ENCODE assay signal across 12 mouse cellular contexts in the genomic region with DNA sequence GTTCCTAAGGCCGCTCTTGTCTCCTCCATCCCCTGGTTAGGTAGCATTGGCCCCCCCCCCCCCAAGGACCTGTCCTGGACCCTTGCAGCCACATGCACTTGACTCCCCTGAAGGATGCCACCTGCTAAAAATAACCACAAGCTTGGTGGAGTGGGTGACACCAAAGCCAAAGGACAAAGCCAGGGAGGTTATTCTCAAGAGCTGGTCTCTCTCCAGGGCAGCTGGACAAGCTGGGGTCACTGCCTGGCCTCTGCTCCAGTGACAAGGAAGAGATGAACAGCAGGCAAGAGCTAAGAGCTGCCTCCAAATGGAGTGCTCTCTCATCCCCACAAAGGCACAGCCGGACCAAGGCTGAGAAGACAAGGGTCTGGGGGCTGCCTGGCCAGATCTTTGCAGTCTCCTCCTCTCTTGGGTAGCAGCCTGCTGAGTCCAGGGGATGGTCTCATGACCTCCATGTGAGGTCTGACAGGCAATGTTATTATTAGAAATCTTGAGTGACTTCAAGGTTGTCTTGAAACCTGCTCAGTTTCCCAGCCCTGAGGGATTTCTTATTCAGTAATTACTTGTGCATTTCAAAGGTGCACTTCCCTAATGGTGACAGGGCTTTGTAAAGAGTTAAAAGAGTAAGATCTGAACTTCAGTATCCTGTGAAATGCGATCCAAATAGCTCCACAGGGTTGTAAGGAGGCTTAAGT. TPM values are rescaled to one million over a fixed set of nuclear protein-coding genes. Genes with fewer than 3 reads are reported as not detected.
DNase-seq lines count a peak whose midpoint lies in the region; ATAC-seq and TF ChIP-seq lines count a peak whose summit lies in the region.
"Had no signal": no experiment of that assay in that cellular context is flagged by ENCODE, and none has a peak within 500 bp of the region (broad histone marks: within the 10 kb centered on the region; RNA-seq: fewer than 3 reads in every experiment).

No protein-coding gene starts in this region.

- no peak for TF ChIP-seq CTCF in midbrain, postnatal 0 days (IDR thresholded peaks at IDR 0.05)
- no peak for TF ChIP-seq CTCF in heart, postnatal 0 days (IDR thresholded peaks at IDR 0.05; ENCODE audit: low read depth)

- H3K4me3 ChIP-seq in forebrain, embryonic 11.5 days (ENCODE audit: low read depth, low read length): no peak overlapping the region
- no peak overlapping the region for H3K4me3 ChIP-seq in forebrain, embryonic 16.5 days (replicated peaks; ENCODE audit: low read length)
- no peak overlapping the region for H3K4me3 ChIP-seq in midbrain, embryonic 14.5 days (replicated peaks; ENCODE audit: low read depth, low read length)
- no peak overlapping the region for H3K4me3 ChIP-seq in midbrain, postnatal 0 days (ENCODE audit: low read depth, low read length)
- H3K4me3 ChIP-seq in heart, postnatal 0 days (ENCODE audit: low read depth, low read length): no peak overlapping the region
- H3K4me3 ChIP-seq: hindbrain, embryonic 12.5 days; liver, embryonic 12.5 days; megakaryocyte, embryonic 14.5 days had no signal

- peak; percentile 45 for DNase-seq in forebrain, embryonic 11.5 days (ENCODE audit: low spot score)
- peak; percentile 11 for DNase-seq in midbrain, embryonic 14.5 days
- no peak for DNase-seq in midbrain, postnatal 0 days (ENCODE audit: low spot score)
- no peak for DNase-seq in heart, postnatal 0 days (ENCODE audit: low spot score)
- no peak for DNase-seq in adipocyte (ENCODE audit: low spot score)
- no peak for DNase-seq in embryo, embryonic 9.5 days (ENCODE audit: extremely low spot score)
- no peak for DNase-seq in right cerebral cortex, postnatal 10 days (ENCODE audit: low spot score in 2 of 2)

- TF ChIP-seq EP300 in heart, postnatal 0 days (IDR thresholded peaks at IDR 0.05; ENCODE audit: low read depth): no peak

- no peak for ATAC-seq in forebrain, embryonic 11.5 days (replicated peaks; ENCODE audit: low FRiP score)
- no peak for ATAC-seq in forebrain, embryonic 16.5 days
- no peak for ATAC-seq in midbrain, embryonic 14.5 days (ENCODE audit: low FRiP score, low TSS enrichment)
- ATAC-seq in midbrain, postnatal 0 days (ENCODE audit: low FRiP score): no peak
- ATAC-seq in heart, postnatal 0 days (ENCODE audit: insufficient read depth, low read depth): peak; percentile 24; the same call in 1 of the 2 replicates
- ATAC-seq: liver, embryonic 12.5 days had no signal

- H3K9me3 ChIP-seq in forebrain, embryonic 11.5 days (ENCODE audit: control insufficient read depth, low read length): no peaks in the 10 kb centered on the region
- no peaks in the 10 kb centered on the region for H3K9me3 ChIP-seq in forebrain, embryonic 16.5 days (ENCODE audit: control insufficient read depth, low read length)
- no peaks in the 10 kb centered on the region for H3K9me3 ChIP-seq in midbrain, embryonic 14.5 days (ENCODE audit: control insufficient read depth, low read length)
- no peaks in the 10 kb centered on the region for H3K9me3 ChIP-seq in midbrain, postnatal 0 days (ENCODE audit: low read length)
- H3K9me3 ChIP-seq in heart, postnatal 0 days (replicated peaks; ENCODE audit: control insufficient read depth, low read length): no peaks in the 10 kb centered on the region
- H3K9me3 ChIP-seq: hindbrain, embryonic 12.5 days; liver, embryonic 12.5 days; megakaryocyte, embryonic 14.5 days had no signal

- H3K36me3 ChIP-seq in forebrain, embryonic 11.5 days (ENCODE audit: control insufficient read depth, insufficient read depth, low read length): no peaks in the 10 kb centered on the region
- H3K36me3 ChIP-seq in forebrain, embryonic 16.5 days (ENCODE audit: control insufficient read depth, insufficient read depth): no peaks in the 10 kb centered on the region
- H3K36me3 ChIP-seq in midbrain, embryonic 14.5 days (ENCODE audit: control insufficient read depth, insufficient read depth, low read length): no peaks in the 10 kb centered on the region
- no peaks in the 10 kb centered on the region; the same call in 1 of the 2 replicates for H3K36me3 ChIP-seq in midbrain, postnatal 0 days (ENCODE audit: insufficient read depth, low read length)
- no peaks in the 10 kb centered on the region for H3K36me3 ChIP-seq in heart, postnatal 0 days (replicated peaks; ENCODE audit: control insufficient read depth, insufficient read depth, low read length)
- H3K36me3 ChIP-seq: hindbrain, embryonic 12.5 days had no signal

- no peak overlapping the region for H3K27ac ChIP-seq in forebrain, embryonic 11.5 days (ENCODE audit: low read depth, low read length)
- H3K27ac ChIP-seq in forebrain, embryonic 16.5 days (ENCODE audit: low read length): no peak overlapping the region
- no peak overlapping the region for H3K27ac ChIP-seq in midbrain, embryonic 14.5 days (replicated peaks; ENCODE audit: low read depth, low read length)
- H3K27ac ChIP-seq in midbrain, postnatal 0 days (ENCODE audit: low read depth, low read length): no peak overlapping the region
- H3K27ac ChIP-seq in heart, postnatal 0 days (ENCODE audit: low read depth): peak overlapping the region; percentile 91
- H3K27ac ChIP-seq: hindbrain, embryonic 12.5 days; liver, embryonic 12.5 days had no signal

- H3K4me1 ChIP-seq in forebrain, embryonic 11.5 days (replicated peaks; ENCODE audit: control insufficient read depth, insufficient read depth, low read length): no peaks in the 10 kb centered on the region
- peaks cover 18% of the 10 kb centered on the region for H3K4me1 ChIP-seq in forebrain, embryonic 16.5 days (replicated peaks; ENCODE audit: control insufficient read depth, insufficient read depth, low read length)
- H3K4me1 ChIP-seq in midbrain, embryonic 14.5 days (ENCODE audit: control insufficient read depth, insufficient read depth, low read length): peaks cover 6% of the 10 kb centered on the region
- H3K4me1 ChIP-seq in midbrain, postnatal 0 days (ENCODE audit: insufficient read depth, low read length): no peaks in the 10 kb centered on the region; the same call in 1 of the 2 replicates
- H3K4me1 ChIP-seq in heart, postnatal 0 days (ENCODE audit: control insufficient read depth, insufficient read depth): peaks cover 51% of the 10 kb centered on the region

- H3K27me3 ChIP-seq in forebrain, embryonic 11.5 days (ENCODE audit: control insufficient read depth, insufficient read depth, low read length): no peaks in the 10 kb centered on the region
- no peaks in the 10 kb centered on the region for H3K27me3 ChIP-seq in forebrain, embryonic 16.5 days (replicated peaks; ENCODE audit: control insufficient read depth, insufficient read depth, low read length)
- H3K27me3 ChIP-seq in midbrain, embryonic 14.5 days (ENCODE audit: control insufficient read depth, insufficient read depth, low read length): no peaks in the 10 kb centered on the region
- no peaks in the 10 kb centered on the region for H3K27me3 ChIP-seq in midbrain, postnatal 0 days (ENCODE audit: insufficient read depth, low read length)
- no peaks in the 10 kb centered on the region for H3K27me3 ChIP-seq in heart, postnatal 0 days (ENCODE audit: control insufficient read depth, insufficient read depth, low read length)
- H3K27me3 ChIP-seq: hindbrain, embryonic 12.5 days; liver, embryonic 12.5 days; megakaryocyte, embryonic 14.5 days had no signal

- H3K9ac ChIP-seq in forebrain, embryonic 11.5 days (ENCODE audit: low read length): no peak overlapping the region
- no peak overlapping the region for H3K9ac ChIP-seq in forebrain, embryonic 16.5 days (replicated peaks; ENCODE audit: low read depth, low read length)
- H3K9ac ChIP-seq in midbrain, embryonic 14.5 days (replicated peaks; ENCODE audit: low read length): no peak overlapping the region
- H3K9ac ChIP-seq in midbrain, postnatal 0 days (replicated peaks; ENCODE audit: low read length, poor library complexity, severe bottlenecking): no peak overlapping the region
- H3K9ac ChIP-seq in heart, postnatal 0 days (replicated peaks; ENCODE audit: low read depth, low read length): no peak overlapping the region
- H3K9ac ChIP-seq: hindbrain, embryonic 12.5 days; liver, embryonic 12.5 days had no signal

- WGBS in forebrain, embryonic 11.5 days: 53% methylated on average over 3 of the region's 3 CpGs
- WGBS in forebrain, embryonic 16.5 days: 63% methylated on average over 3 of the region's 3 CpGs
- 54% methylated on average over 3 of the region's 3 CpGs for WGBS in midbrain, embryonic 14.5 days
- WGBS in midbrain, postnatal 0 days: 53% methylated on average over 3 of the region's 3 CpGs
- WGBS in heart, postnatal 0 days: 35% methylated on average over 3 of the region's 3 CpGs

- no peak overlapping the region for H3K4me2 ChIP-seq in forebrain, embryonic 11.5 days (ENCODE audit: low read depth, low read length, severe bottlenecking)
- H3K4me2 ChIP-seq in forebrain, embryonic 16.5 days (ENCODE audit: low read length): no peak overlapping the region
- H3K4me2 ChIP-seq in midbrain, embryonic 14.5 days (ENCODE audit: low read length): no peak overlapping the region
- H3K4me2 ChIP-seq in midbrain, postnatal 0 days (ENCODE audit: low read depth, low read length, poor library complexity, severe bottlenecking): no peak overlapping the region
- H3K4me2 ChIP-seq in heart, postnatal 0 days (ENCODE audit: low read depth, low read length): peak overlapping the region; percentile 24; the same call in 1 of the 2 replicates
- H3K4me2 ChIP-seq: hindbrain, embryonic 12.5 days; liver, embryonic 12.5 days had no signal

RNA-seq across cellular contexts. Expression of a gene that starts 6.9 kb away (rescaled TPM):
- 15.5 and 16.1 TPM in 2 replicates for polyA plus RNA-seq in forebrain, embryonic 11.5 days (2014; fragmentation: Nextera tagmentation; extraction: Ambion mirVana)
- 37.5 and 40.7 TPM in 2 replicates for polyA plus RNA-seq in forebrain, embryonic 16.5 days (2015; fragmentation: Nextera tagmentation; extraction: Ambion mirVana)
- polyA plus RNA-seq in midbrain, embryonic 14.5 days (2014; fragmentation: Nextera tagmentation; extraction: Ambion mirVana): 28.7 and 29.0 TPM in 2 replicates
- 48.2 and 56.6 TPM in 2 replicates for total RNA-seq in midbrain, postnatal 0 days (2014; rRNA removed)
- polyA plus RNA-seq in midbrain, postnatal 0 days (2015; fragmentation: Nextera tagmentation; extraction: Ambion mirVana): 24.4 and 24.7 TPM in 2 replicates
- 125 and 144 TPM in 2 replicates for total RNA-seq in heart, postnatal 0 days (2014; rRNA removed; ENCODE audit: low replicate concordance)
- polyA plus RNA-seq in heart, postnatal 0 days (2015; fragmentation: Nextera tagmentation; extraction: Ambion mirVana): 51.4 and 54.0 TPM in 2 replicates
- total RNA-seq: neutrophil, adult 5-6 weeks had no signal

Comparison
In these comparisons a context has a peak if more than half of its experiments do, and no peak if none do; other contexts are left out.
1. DNase-seq: peak in forebrain, embryonic 11.5 days (single experiment) and midbrain, embryonic 14.5 days (single experiment); none in midbrain, postnatal 0 days (single experiment), heart, postnatal 0 days (single experiment), adipocyte (single experiment), embryo, embryonic 9.5 days (single experiment) and right cerebral cortex, postnatal 10 days (0 of 2).